8 mouse cellular contexts compared by ENCODE assay signal in the genomic region with DNA sequence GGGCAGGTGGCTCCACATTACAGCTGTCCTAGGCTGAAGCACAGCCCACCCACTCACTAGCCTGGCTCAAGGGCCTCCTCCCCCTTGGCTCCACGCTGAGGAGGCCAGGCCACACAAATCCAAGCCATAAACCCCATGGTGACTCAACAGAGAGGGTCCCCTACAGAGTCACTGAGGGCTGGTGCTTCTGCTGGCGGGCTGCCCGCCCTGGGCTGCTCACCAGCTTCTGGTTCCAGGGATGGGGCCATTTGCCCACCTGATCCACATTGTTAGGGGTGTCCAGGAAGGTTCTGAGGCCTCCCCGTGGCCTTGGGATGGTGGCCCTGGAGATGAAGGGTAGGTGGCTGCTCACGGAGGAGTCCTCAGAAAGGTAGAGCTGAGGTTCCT. TPM values are rescaled to one million over a fixed set of nuclear protein-coding genes. Genes with fewer than 3 reads are reported as not detected.
DNase-seq lines count a peak whose midpoint lies in the region; ATAC-seq and TF ChIP-seq lines count a peak whose summit lies in the region.

No protein-coding gene starts in this region.

- DNase-seq in heart, adult 8-10 months (ENCODE audit: low spot score) = no peak
- DNase-seq in NIH3T3 (ENCODE audit: low read depth) = peak; percentile 34
- DNase-seq in forebrain, postnatal 0 days = no peak
- no peak for DNase-seq in lung, postnatal 0 days (ENCODE audit: low spot score)
- DNase-seq in yolk sac, embryonic 10.5 days (ENCODE audit: low spot score) = no peak
- DNase-seq in spleen, postnatal 36 days (ENCODE audit: low spot score in 2 of 2) = no peak
- DNase-seq in layer of hippocampus, adult 8-10 months (ENCODE audit: low spot score in 2 of 2) = no peak

- WGBS in heart, embryonic 13.5 days = 72% methylated on average over 5 of the region's 5 CpGs
- 59% methylated on average over 5 of the region's 5 CpGs for WGBS in forebrain, postnatal 0 days
- 85% methylated on average over 4 of the region's 5 CpGs for WGBS in lung, postnatal 0 days

- peaks cover 29% of the 10 kb centered on the region for H3K4me1 ChIP-seq in heart, embryonic 13.5 days
- H3K4me1 ChIP-seq in forebrain, postnatal 0 days (ENCODE audit: insufficient read depth) = peaks cover 20% of the 10 kb centered on the region
- H3K4me1 ChIP-seq in lung, postnatal 0 days (ENCODE audit: insufficient read depth, low read depth, low read length) = peaks cover 8% of the 10 kb centered on the region; the same call in 1 of the 2 replicates

- H3K27me3 ChIP-seq in heart, embryonic 13.5 days (replicated peaks) = peaks cover 37% of the 10 kb centered on the region
- H3K27me3 ChIP-seq in forebrain, postnatal 0 days (ENCODE audit: insufficient read depth, low read length) = no peaks in the 10 kb centered on the region
- H3K27me3 ChIP-seq in lung, postnatal 0 days (replicated peaks; ENCODE audit: insufficient read depth, low read length) = no peaks in the 10 kb centered on the region

- peak overlapping the region; percentile 56 for H3K4me2 ChIP-seq in heart, embryonic 13.5 days
- peak overlapping the region; percentile 41 for H3K4me2 ChIP-seq in forebrain, postnatal 0 days (ENCODE audit: low read depth)
- peak overlapping the region; percentile 40; the same call in 1 of the 2 replicates for H3K4me2 ChIP-seq in lung, postnatal 0 days (replicated peaks; ENCODE audit: low read depth, low read length)

- peak overlapping the region; percentile 51 for H3K27ac ChIP-seq in heart, embryonic 13.5 days (replicated peaks)
- peak overlapping the region; percentile 64 for H3K27ac ChIP-seq in forebrain, postnatal 0 days (ENCODE audit: low read depth, low read length)
- no peak overlapping the region for H3K27ac ChIP-seq in lung, postnatal 0 days (ENCODE audit: low read length)

- no peaks in the 10 kb centered on the region for H3K36me3 ChIP-seq in heart, embryonic 13.5 days
- H3K36me3 ChIP-seq in forebrain, postnatal 0 days (ENCODE audit: insufficient read depth) = no peaks in the 10 kb centered on the region
- no peaks in the 10 kb centered on the region for H3K36me3 ChIP-seq in lung, postnatal 0 days (ENCODE audit: insufficient read depth, low read length)

- TF ChIP-seq EP300 in lung, postnatal 0 days (IDR thresholded peaks at IDR 0.05) = no peak

- no peak overlapping the region for H3K4me3 ChIP-seq in heart, embryonic 13.5 days
- no peak overlapping the region for H3K4me3 ChIP-seq in forebrain, postnatal 0 days (ENCODE audit: low read depth, low read length)
- no peak overlapping the region for H3K4me3 ChIP-seq in lung, postnatal 0 days (ENCODE audit: low read depth, low read length)

- no peak for TF ChIP-seq CTCF in forebrain, postnatal 0 days (IDR thresholded peaks at IDR 0.05; ENCODE audit: low read depth)
- TF ChIP-seq CTCF in lung, postnatal 0 days (IDR thresholded peaks at IDR 0.05) = no peak

- peak overlapping the region; percentile 69 for H3K9ac ChIP-seq in heart, embryonic 13.5 days
- H3K9ac ChIP-seq in forebrain, postnatal 0 days = peak overlapping the region; percentile 34; the same call in 1 of the 2 replicates
- no peak overlapping the region for H3K9ac ChIP-seq in lung, postnatal 0 days (replicated peaks; ENCODE audit: low read depth)

- H3K9me3 ChIP-seq in heart, embryonic 13.5 days = no peaks in the 10 kb centered on the region
- no peaks in the 10 kb centered on the region for H3K9me3 ChIP-seq in forebrain, postnatal 0 days (ENCODE audit: low read length)
- no peaks in the 10 kb centered on the region for H3K9me3 ChIP-seq in lung, postnatal 0 days (ENCODE audit: low read length)

- ATAC-seq in heart, embryonic 13.5 days (ENCODE audit: extremely low read depth, insufficient number of reproducible peaks, low FRiP score, low TSS enrichment) = no peak
- ATAC-seq in forebrain, postnatal 0 days = no peak
- no peak for ATAC-seq in lung, postnatal 0 days

RNA-seq across cellular contexts. Expression of a gene that starts 7.6 kb away (rescaled TPM):
- 1.7 and 2.1 TPM in 2 replicates for polyA plus RNA-seq in heart, embryonic 13.5 days (2015; fragmentation: Nextera tagmentation; extraction: Ambion mirVana)
- total RNA-seq in heart, adult 8-10 months (2022) = 1 to 10 TPM in 1 of 4 experiments, under 1 TPM in 3; 0.24 to 1.2 (median 0.55) TPM
- 0.77 and 1.8 TPM in 2 replicates for total RNA-seq in forebrain, postnatal 0 days (2014; rRNA removed)
- polyA plus RNA-seq in forebrain, postnatal 0 days (2015; fragmentation: Nextera tagmentation; extraction: Ambion mirVana) = 1.4 and 1.5 TPM in 2 replicates
- 0.47 and 0.94 TPM in 2 replicates for polyA plus RNA-seq in lung, postnatal 0 days (2015; fragmentation: Nextera tagmentation; extraction: Ambion mirVana)
- total RNA-seq in layer of hippocampus, adult 8-10 months (2022) = 10 to 100 TPM in 1 of 4 experiments, 1 to 10 TPM in 3; 6.1 to 12.4 (median 7.1) TPM

RNA-seq across cellular contexts. Expression of a gene that starts 11.7 kb away (rescaled TPM):
- polyA plus RNA-seq in heart, embryonic 13.5 days (2015; fragmentation: Nextera tagmentation; extraction: Ambion mirVana) = 72.7 and 81.4 TPM in 2 replicates
- total RNA-seq in heart, adult 8-10 months (2022) = 10 to 100 TPM; 23.8 to 27.7 (median 25.3) TPM
- total RNA-seq in forebrain, postnatal 0 days (2014; rRNA removed) = 87.6 and 105 TPM in 2 replicates
- 106 and 107 TPM in 2 replicates for polyA plus RNA-seq in forebrain, postnatal 0 days (2015; fragmentation: Nextera tagmentation; extraction: Ambion mirVana)
- polyA plus RNA-seq in lung, postnatal 0 days (2015; fragmentation: Nextera tagmentation; extraction: Ambion mirVana) = 49.4 and 50.7 TPM in 2 replicates
- 10 to 100 TPM; 29.6 to 33.4 (median 32.3) TPM for total RNA-seq in layer of hippocampus, adult 8-10 months (2022)

RNA-seq across cellular contexts. Expression of a gene that starts 34.3 kb away (rescaled TPM):
- 20.0 and 21.8 TPM in 2 replicates for polyA plus RNA-seq in heart, embryonic 13.5 days (2015; fragmentation: Nextera tagmentation; extraction: Ambion mirVana)
- total RNA-seq in heart, adult 8-10 months (2022) = 10 to 100 TPM in 1 of 4 experiments, 1 to 10 TPM in 3; 8.4 to 11.3 (median 8.7) TPM
- 32.7 and 45.2 TPM in 2 replicates for total RNA-seq in forebrain, postnatal 0 days (2014; rRNA removed)
- 31.3 and 36.0 TPM in 2 replicates for polyA plus RNA-seq in forebrain, postnatal 0 days (2015; fragmentation: Nextera tagmentation; extraction: Ambion mirVana)
- polyA plus RNA-seq in lung, postnatal 0 days (2015; fragmentation: Nextera tagmentation; extraction: Ambion mirVana) = 24.9 and 26.1 TPM in 2 replicates
- 10 to 100 TPM; 35.2 to 39.2 (median 37.5) TPM for total RNA-seq in layer of hippocampus, adult 8-10 months (2022)

RNA-seq across cellular contexts. Expression of a gene that starts 38.9 kb away (rescaled TPM):
- polyA plus RNA-seq in heart, embryonic 13.5 days (2015; fragmentation: Nextera tagmentation; extraction: Ambion mirVana) = 30.3 and 37.0 TPM in 2 replicates
- total RNA-seq in heart, adult 8-10 months (2022) = under 1 TPM; 0.28 to 1.00 (median 0.73) TPM
- total RNA-seq in forebrain, postnatal 0 days (2014; rRNA removed) = 2.5 and 4.1 TPM in 2 replicates
- 3.6 and 3.7 TPM in 2 replicates for polyA plus RNA-seq in forebrain, postnatal 0 days (2015; fragmentation: Nextera tagmentation; extraction: Ambion mirVana)
- 2.9 and 4.3 TPM in 2 replicates for polyA plus RNA-seq in lung, postnatal 0 days (2015; fragmentation: Nextera tagmentation; extraction: Ambion mirVana)
- 1 to 10 TPM in 3 of 4 experiments, under 1 TPM in 1; 0.94 to 3.9 (median 1.9) TPM for total RNA-seq in layer of hippocampus, adult 8-10 months (2022)
